Mouse (Mus musculus) myocyte (in vitro differentiated cells): ENCODE results near the gene Nfatc2. TPM values are rescaled to one million over a fixed set of nuclear protein-coding genes. Genes with fewer than 3 reads are reported as not detected.

Experiments used
- H3K27me3 ChIP-seq: one replicate; pipeline ENCODE4 v1.6.1; 2011; ENCODE audit not compliant: control insufficient read depth, insufficient read depth, insufficient read length
- H3K36me3 ChIP-seq: one replicate; pipeline ENCODE4 v1.6.1; 2011; ENCODE audit not compliant: control insufficient read depth, insufficient read depth
- H3K4me2 ChIP-seq: one replicate; pipeline ENCODE4 v1.6.1; 2011; ENCODE audit warnings: low read depth, control low read depth
- H3K4me3 ChIP-seq: one replicate; pipeline ENCODE4 v1.5.1; 2011; ENCODE audit warnings: mild to moderate bottlenecking, control low read depth, moderate library complexity
- H3K79me2 ChIP-seq: one replicate; pipeline ENCODE4 v1.6.1; 2011; ENCODE audit not compliant: control insufficient read depth, insufficient read depth
- H3ac ChIP-seq: one replicate; pipeline ENCODE4 v1.6.1; 2011; ENCODE audit not compliant: control insufficient read depth, insufficient read length
- CEBPB ChIP-seq: IDR thresholded peaks from 2 replicates; pipeline ENCODE4 v1.6.1; 2011; ENCODE audit warnings: mild to moderate bottlenecking, moderate library complexity; ENCODE audit not compliant: poor library complexity, insufficient read depth, severe bottlenecking
- E2F4 ChIP-seq: IDR thresholded peaks from one replicate; pipeline ENCODE4 v1.6.1; 2011; ENCODE audit warnings: mild to moderate bottlenecking, control low read depth, moderate library complexity; ENCODE audit not compliant: insufficient read depth
- MAX ChIP-seq: IDR thresholded peaks from one replicate; pipeline ENCODE4 v1.6.1; 2011; ENCODE audit warnings: low read depth, mild to moderate bottlenecking, control low read depth
- MYOD1 ChIP-seq, 3 experiments: IDR thresholded peaks; one replicate each; pipeline ENCODE4 v1.6.1; 2011; ENCODE audit warnings: control low read depth in 2 of 3, low read depth in 2 of 3, mild to moderate bottlenecking in 2 of 3, moderate library complexity in 1 of 3; ENCODE audit not compliant: insufficient read length in 2 of 3, control insufficient read depth in 1 of 3
- MYOG ChIP-seq, 3 experiments: IDR thresholded peaks; one replicate each; pipeline ENCODE4 v1.6.1; 2011; ENCODE audit warnings: control low read depth in 2 of 3, low read depth in 2 of 3, mild to moderate bottlenecking in 2 of 3; ENCODE audit not compliant: insufficient read length in 2 of 3, control insufficient read depth in 1 of 3, insufficient read depth in 1 of 3
- POLR2A ChIP-seq: IDR thresholded peaks from one replicate; pipeline ENCODE4 v1.6.1; 2011; ENCODE audit warnings: low read depth, mild to moderate bottlenecking, control low read depth, moderate library complexity; ENCODE audit not compliant: insufficient read length
- POLR2AphosphoS2 ChIP-seq: IDR thresholded peaks from one replicate; pipeline ENCODE4 v1.6.1; 2011; ENCODE audit warnings: low read depth, control low read depth; ENCODE audit not compliant: insufficient read length
- REST ChIP-seq: IDR thresholded peaks from one replicate; pipeline ENCODE4 v1.6.1; 2011; ENCODE audit warnings: mild to moderate bottlenecking, control low read depth, moderate library complexity; ENCODE audit not compliant: insufficient read depth, insufficient read length
- SRF ChIP-seq: IDR thresholded peaks from one replicate; pipeline ENCODE4 v1.6.1; 2011; ENCODE audit warnings: low read depth; ENCODE audit not compliant: control insufficient read depth, insufficient read length
- TCF12 ChIP-seq: IDR thresholded peaks from one replicate; pipeline ENCODE4 v1.6.1; 2011; ENCODE audit warnings: mild to moderate bottlenecking, control low read depth; ENCODE audit not compliant: poor library complexity, insufficient read depth, severe bottlenecking
- TCF3 ChIP-seq: IDR thresholded peaks from one replicate; pipeline ENCODE4 v1.6.1; 2011; ENCODE audit warnings: low read depth, control low read depth; ENCODE audit not compliant: insufficient read length
- USF1 ChIP-seq: IDR thresholded peaks from one replicate; pipeline ENCODE4 v1.6.1; 2011; ENCODE audit warnings: low read depth, mild to moderate bottlenecking, control low read depth, moderate library complexity
- polyA plus RNA-seq: library from polyadenylated mRNA; unstranded; fragments of >200 nt; fragmentation: generic; extraction: Trizol; gene quantifications from one replicate; pipeline ENCODE4 v1.2.1, GENCODE M21; 2012; ENCODE audit warnings: missing spikeins

Nfatc2 gene
- polyA plus RNA-seq, 1 experiment: 0.55 TPM

DNA sequence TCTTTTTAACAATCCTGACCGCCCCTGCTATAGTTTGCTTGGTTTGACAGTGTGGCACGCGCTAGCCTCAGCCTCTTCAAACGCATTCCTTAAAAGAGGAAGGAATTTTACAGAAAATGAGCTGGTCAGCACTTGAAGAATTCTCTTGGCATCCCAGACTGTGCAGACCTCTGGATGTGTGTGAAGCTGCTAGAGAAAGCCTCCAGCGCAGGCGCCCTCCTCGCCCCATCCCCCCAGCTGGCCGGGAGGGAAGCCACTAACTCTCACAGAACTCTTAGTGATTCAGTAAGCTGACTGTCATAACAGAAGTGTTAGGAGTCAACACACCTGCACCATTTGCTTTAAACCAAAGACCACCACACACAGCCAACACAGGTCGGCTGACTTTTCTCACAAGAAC, 23.3 kb downstream of the Nfatc2 start:
- no peaks in the 10 kb centered on the region for H3K79me2 ChIP-seq
- no peaks in the 10 kb centered on the region for H3K36me3 ChIP-seq
- no peak overlapping the region for H3K4me2 ChIP-seq
- H3K4me3 ChIP-seq: no peak overlapping the region
- H3ac ChIP-seq: no peak overlapping the region
- H3K27me3 ChIP-seq: no peaks in the 10 kb centered on the region
- TF ChIP-seq USF1 (no peak), POLR2A (no peak), MYOD1 (IDR thresholded peaks at IDR 0.05; ENCODE audit: control insufficient read depth in 1 of 3, insufficient read length in 2 of 3, low read depth in 2 of 3) (no peak), SRF (no peak), CEBPB (no peak), TCF12 (no peak), POLR2AphosphoS2 (no peak), MYOG (IDR thresholded peaks at IDR 0.05; ENCODE audit: control insufficient read depth in 1 of 3, insufficient read depth in 1 of 3, insufficient read length in 2 of 3, low read depth in 2 of 3) (no peak), MAX (no peak), REST (no peak), TCF3 (no peak), E2F4 (no peak)

DNA sequence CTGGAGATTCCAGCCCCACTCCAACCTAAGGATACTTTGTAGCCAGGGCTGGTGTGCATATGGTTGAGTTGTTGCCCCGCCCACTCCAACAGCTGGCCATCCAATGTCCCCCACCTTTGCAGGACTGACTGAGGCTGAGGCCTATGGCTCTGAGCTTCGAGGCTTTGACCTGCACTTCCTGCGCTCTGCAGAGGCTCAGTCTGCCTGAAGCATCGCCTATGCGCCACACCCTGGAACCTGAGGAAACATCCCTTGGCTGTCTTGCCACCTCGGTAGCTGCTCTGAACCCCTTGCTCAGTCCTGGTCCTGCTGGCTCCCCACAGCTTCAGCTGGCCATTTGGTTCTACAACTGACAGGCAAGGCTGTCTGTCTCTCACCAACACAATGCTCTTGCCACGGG, 24.1 kb downstream of the Nfatc2 start:
- no peak overlapping the region for H3ac ChIP-seq
- no peaks in the 10 kb centered on the region for H3K36me3 ChIP-seq
- no peaks in the 10 kb centered on the region for H3K79me2 ChIP-seq
- TF ChIP-seq REST: no peak
- no peak for TF ChIP-seq POLR2AphosphoS2
- no peak for TF ChIP-seq SRF
- no peak for TF ChIP-seq E2F4
- no peak for TF ChIP-seq USF1
- H3K27me3 ChIP-seq: no peaks in the 10 kb centered on the region
- H3K4me2 ChIP-seq: no peak overlapping the region
- H3K4me3 ChIP-seq: no peak overlapping the region

DNA sequence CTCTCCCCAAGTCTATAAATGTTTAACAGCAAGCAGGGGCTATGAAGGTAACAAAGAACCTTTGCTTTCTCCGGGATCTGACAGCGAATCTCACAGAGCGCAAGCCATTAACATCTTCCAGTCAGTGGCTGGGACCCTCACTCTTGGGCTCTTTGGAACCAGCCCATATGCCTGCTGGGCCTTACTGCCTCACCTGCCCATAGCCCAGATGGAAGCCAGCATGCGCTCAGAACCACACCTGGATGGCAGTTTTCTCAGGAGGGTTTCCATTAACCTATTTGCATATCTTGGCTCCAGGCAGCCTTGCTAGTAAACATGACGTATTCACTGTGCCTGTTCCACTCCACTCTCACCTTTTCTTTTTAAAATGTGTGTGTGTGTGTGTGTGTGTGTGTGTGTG, 25.6 kb downstream of the Nfatc2 start:
- Histone ChIP-seq H3ac (no peak overlapping the region), H3K4me2 (no peak overlapping the region), H3K27me3 (no peaks in the 10 kb centered on the region), H3K36me3 (no peaks in the 10 kb centered on the region), H3K4me3 (no peak overlapping the region), H3K79me2 (no peaks in the 10 kb centered on the region)
- TF ChIP-seq POLR2AphosphoS2 (no peak), USF1 (no peak), TCF12 (no peak), MYOG (IDR thresholded peaks at IDR 0.05; ENCODE audit: control insufficient read depth in 1 of 3, insufficient read depth in 1 of 3, insufficient read length in 2 of 3, low read depth in 2 of 3) (no peak), MYOD1 (IDR thresholded peaks at IDR 0.05; ENCODE audit: control insufficient read depth in 1 of 3, insufficient read length in 2 of 3, low read depth in 2 of 3) (no peak), TCF3 (no peak)

DNA sequence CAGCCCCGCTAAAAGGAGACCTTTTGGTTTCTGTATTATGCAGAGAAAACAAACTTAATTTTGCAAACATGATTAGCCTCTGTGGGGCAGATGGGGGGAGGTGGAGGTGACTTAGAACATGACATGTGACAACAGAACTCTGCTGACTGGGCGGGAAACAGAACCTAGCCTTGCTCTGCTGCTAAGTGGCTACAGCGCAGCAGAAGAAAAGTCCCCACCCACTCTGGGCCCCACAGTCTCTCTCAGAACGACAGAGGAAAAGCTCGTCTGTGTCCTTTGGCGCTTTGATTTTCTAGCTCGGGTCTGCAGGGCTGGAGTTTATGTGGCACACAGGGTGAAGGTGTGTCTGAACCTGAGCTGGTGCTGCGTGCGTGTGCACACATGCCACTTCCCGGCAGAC, 26.5 kb downstream of the Nfatc2 start:
- no peak overlapping the region for H3ac ChIP-seq
- no peaks in the 10 kb centered on the region for H3K79me2 ChIP-seq
- TF ChIP-seq POLR2AphosphoS2 (no peak), REST (no peak), POLR2A (no peak), USF1 (no peak), TCF12 (no peak), TCF3 (no peak), SRF (no peak), CEBPB (no peak), MYOG (IDR thresholded peaks at IDR 0.05; ENCODE audit: control insufficient read depth in 1 of 3, insufficient read depth in 1 of 3, insufficient read length in 2 of 3, low read depth in 2 of 3) (no peak), E2F4 (no peak), MYOD1 (IDR thresholded peaks at IDR 0.05; ENCODE audit: control insufficient read depth in 1 of 3, insufficient read length in 2 of 3, low read depth in 2 of 3) (no peak), MAX (no peak)
- H3K27me3 ChIP-seq: no peaks in the 10 kb centered on the region
- H3K4me2 ChIP-seq: no peak overlapping the region
- H3K4me3 ChIP-seq: no peak overlapping the region
- H3K36me3 ChIP-seq: no peaks in the 10 kb centered on the region

DNA sequence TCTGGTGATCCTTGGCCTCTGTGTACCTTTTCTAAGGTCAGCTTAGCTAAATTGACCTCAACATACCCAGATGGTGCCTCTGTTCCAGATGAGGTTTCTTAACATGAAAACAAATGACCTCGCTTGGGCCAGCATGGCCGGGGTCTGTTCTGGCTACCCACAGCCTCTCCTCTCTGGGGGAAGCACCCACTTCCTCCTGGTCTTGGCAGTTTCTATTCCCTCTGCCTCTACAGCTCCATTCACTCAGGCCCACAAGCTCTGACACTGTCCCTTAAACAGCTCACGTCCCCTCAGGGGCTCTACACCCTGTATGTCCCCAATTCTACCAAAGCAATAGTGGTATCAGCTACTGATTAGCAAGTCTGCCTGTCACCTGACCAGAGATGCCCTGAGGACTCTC, 27.6 kb downstream of the Nfatc2 start:
- H3ac ChIP-seq: no peak overlapping the region
- no peaks in the 10 kb centered on the region for H3K36me3 ChIP-seq
- no peaks in the 10 kb centered on the region for H3K27me3 ChIP-seq
- H3K4me2 ChIP-seq: no peak overlapping the region
- H3K4me3 ChIP-seq: no peak overlapping the region
- no peak for TF ChIP-seq TCF3
- TF ChIP-seq TCF12: no peak
- TF ChIP-seq POLR2A: no peak
- TF ChIP-seq SRF: no peak
- no peak for TF ChIP-seq MAX
- TF ChIP-seq MYOG (IDR thresholded peaks at IDR 0.05; ENCODE audit: control insufficient read depth in 1 of 3, insufficient read depth in 1 of 3, insufficient read length in 2 of 3, low read depth in 2 of 3): no peak
- no peak for TF ChIP-seq POLR2AphosphoS2
- no peak for TF ChIP-seq E2F4
- TF ChIP-seq USF1: no peak
- TF ChIP-seq CEBPB: no peak
- no peak for TF ChIP-seq REST
- TF ChIP-seq MYOD1 (IDR thresholded peaks at IDR 0.05; ENCODE audit: control insufficient read depth in 1 of 3, insufficient read length in 2 of 3, low read depth in 2 of 3): no peak
- no peaks in the 10 kb centered on the region for H3K79me2 ChIP-seq
